Mouse (Mus musculus): ENCODE data around the gene Shc1. TPM values are rescaled to one million over a fixed set of nuclear protein-coding genes. Genes with fewer than 3 reads are reported as not detected.
A peak's percentile ranks its signal among the peaks of the same experiment; 100 is the strongest.

Gene Shc1
- polyA plus RNA-seq, 3 experiments from 2014 or later, result 31.2 to 34.1 (median 33.7) TPM

DNA sequence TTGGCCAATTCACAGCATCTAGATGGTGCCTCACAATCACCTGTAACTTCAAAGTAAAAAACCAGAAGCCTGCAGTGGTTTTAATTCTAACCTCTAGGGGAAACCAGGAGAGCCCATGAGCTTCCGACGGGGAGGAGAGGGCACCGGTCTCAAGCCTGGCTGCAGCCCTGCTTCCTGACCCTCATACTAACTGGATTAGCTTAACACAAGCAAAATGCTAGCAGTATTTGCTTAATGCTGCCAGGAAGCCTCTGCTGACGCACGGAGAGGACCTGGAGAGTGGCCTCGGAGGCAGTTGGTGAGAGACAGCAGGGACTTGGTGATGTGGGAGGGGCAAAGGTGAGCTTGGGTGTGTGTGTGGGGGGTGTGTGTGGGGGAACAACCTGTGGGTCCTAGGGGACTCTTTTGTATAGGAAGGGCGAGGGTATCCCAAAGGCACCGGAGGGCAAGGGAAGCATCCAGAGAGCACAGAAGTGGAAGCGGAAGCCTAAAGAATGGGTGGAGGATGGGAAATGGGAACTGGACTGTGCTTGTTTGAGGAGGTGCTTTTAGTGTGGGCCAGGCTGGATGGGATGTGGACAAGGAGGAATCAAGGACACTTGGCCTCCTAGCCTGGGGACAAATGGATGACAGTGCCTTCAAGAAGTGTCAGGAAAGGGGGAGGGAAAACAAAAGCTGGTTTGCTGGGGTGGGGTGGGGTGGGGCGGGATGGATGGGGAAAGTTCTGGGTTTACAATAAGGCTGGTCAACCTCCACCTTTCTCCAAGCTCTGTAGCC lies 36.3 kb downstream of the Shc1 start, which contains the start of gene Pmvk:
Gene Pmvk, plus strand, starts transcription at position 141 of the 777 bp plus-strand sequence.
- no peak for ATAC-seq

DNA sequence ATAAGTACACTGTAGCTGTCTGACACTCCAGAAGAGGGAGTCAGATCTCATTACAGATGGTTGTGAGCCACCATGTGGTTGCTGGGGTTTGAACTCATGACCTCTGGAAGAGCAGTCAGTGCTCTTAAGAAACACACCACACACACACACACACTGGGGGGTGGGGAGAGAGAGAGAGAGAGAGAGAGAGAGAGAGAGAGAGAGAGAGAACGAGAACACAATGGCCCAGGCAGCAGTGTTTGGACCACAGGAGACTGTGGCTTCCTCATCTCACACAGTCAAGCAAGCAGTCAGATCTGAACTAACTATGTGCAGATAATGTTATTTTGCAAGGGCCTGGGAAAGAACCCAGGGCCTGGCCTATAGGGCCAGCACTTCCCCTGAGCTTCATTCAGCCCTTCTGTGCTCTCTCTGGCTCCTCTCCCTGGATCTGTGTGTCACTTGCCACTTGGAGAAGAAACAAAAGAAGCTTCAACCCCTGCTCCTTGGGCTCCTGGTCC lies 37.6 kb downstream of the Shc1 start:
- ATAC-seq, result no peak

DNA sequence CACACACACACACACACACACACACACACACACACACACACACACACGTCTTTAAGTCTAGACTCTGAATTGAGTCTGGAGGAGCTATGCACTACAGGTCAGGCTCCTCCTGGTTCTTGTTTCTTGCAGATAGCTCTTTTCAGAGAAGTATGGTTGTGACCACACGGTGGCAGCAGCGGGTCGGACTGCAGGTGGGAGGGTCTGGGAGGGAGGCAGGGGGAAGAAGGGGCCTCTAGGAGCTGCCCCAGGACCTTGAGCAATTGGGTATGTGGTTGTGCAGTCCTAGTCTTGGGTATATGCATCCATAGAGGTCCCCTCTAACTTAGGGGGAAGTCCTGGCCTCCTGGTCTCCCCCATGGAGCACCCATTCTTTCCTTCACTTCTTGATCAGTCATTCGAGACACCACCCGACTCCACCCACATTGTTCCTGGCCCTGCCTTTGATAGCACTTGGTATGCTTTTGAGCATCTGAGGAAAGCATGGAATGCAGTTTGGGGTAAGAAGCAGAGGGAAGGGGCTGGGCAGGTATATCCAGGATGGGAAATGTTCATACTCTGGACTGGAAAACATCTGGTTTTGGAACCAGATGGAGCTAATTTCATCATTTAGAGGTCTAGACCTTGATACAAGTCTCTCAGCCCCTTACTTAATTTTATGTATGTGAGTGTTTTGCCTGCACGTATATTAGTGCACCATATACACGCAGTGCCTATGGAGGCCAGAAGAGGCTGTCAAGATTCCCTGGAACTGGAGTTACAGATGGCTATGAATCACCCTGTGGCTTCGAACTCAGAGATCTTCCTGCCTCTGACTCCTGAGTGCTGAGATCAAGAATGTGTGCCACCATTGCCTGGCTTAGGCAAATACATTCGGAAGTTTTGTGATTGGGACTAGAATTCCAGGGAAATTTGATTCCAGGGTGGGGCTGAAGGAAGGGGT lies 38.8 kb downstream of the Shc1 start:
- ATAC-seq, result peak; percentile 31

DNA sequence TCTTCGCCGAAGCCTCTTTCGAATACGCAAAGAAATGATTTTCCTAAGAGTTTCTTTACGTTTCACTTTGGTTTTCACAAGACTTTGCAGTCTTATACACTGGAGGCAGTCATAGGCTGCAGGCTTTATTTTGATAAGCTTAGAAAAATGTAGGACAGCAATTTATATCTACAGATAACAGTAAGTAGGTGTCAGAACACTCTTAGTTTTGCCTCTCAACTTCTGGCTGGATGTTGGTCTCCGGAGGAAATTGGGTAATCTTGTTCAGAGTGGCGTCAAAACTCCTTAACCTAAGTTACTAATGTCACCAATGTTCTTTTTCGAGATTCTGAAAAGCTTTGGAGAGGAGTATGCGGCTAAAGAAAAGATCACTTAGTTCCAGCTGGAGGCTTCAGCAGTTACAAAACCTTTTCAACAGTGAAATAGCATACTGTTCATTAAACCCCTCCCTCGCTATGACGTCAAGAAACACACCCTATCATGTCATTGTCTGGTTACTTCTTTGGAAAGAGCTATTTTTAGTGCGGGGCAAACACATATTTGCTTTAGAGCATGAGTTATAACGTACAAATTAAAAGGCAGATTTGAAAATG lies 40.2 kb downstream of the Shc1 start:
- peak; percentile 80 for ATAC-seq

DNA sequence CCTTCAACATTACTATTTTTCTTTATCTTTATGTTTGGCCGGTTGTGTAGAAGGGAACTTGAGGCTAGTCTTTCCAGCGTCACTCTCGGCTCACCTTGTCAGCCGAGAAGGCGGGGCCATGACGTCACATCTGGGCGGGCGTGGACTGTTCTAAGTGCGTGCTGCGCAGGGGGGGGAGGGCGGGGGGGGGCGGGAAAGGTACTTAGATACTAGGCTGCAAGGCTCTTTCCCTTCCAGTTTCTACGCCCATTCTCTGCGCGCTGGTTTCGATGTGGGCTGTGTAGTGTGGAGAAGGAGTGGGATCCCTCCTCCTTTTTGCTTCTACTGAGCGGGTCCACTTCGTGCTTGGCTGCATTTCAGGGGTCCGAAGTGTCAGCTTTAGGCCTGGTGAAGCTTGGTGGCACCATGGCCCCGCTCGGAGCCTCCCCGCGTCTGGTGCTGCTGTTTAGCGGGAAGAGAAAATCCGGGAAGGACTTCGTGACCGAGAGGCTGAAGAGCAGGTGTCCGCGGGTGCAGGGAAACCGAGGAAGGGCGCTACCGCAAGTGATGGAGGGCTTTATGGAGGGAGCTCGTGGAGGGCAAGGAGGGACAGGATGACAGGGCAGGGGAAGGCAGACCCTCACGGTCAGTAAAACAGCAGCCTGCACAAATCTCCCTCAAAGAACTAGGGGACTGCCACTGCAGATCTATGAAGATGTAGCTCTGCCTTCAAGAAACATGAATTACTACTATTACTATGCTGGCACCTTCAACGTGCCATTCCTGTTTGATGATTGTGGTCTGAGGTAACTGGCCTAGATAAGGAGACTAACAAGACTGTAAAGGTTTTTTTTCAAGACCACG lies 40.9 kb downstream of the Shc1 start:
- peak; percentile 76 for ATAC-seq

DNA sequence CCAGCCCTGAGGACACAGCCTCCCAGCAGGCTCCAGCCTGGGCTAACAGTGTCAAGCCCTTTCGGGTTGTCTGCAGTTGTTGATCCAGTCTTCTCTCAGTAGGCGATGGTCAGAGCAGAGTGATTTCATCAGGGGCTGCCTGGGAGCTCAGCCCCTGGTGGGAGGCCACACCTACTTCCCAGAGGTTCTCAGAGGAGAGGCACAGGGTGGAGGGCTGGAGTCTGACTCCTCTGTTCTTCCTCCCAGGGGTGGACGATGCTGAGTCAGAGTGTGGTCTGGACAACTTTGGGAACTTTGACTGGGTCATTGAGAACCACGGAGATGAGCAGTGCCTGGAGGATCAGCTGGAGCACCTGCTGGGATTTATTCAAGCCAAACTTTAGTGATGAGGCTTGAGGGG lies 50.0 kb downstream of the Shc1 start:
- ATAC-seq, result no peak

DNA sequence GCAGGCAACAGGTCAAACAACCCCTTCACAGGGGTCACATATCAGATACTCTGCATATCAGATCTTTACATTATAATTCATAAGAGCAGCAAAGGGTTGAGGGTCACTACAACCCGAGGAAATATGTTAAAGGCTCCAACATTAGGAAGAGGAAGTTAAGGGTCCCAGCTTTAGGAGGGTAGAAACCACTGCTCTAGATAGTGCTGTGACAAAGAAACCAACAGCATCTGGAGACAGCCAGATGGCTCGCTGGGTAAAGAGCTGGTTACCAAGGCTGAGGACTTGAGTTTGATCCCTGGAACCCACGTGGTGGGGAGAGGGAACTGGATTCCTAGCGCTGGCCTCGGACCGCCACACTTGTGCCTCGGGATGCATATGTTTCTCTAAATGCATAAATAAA lies 54.0 kb downstream of the Shc1 start:
- ATAC-seq, result no peak

DNA sequence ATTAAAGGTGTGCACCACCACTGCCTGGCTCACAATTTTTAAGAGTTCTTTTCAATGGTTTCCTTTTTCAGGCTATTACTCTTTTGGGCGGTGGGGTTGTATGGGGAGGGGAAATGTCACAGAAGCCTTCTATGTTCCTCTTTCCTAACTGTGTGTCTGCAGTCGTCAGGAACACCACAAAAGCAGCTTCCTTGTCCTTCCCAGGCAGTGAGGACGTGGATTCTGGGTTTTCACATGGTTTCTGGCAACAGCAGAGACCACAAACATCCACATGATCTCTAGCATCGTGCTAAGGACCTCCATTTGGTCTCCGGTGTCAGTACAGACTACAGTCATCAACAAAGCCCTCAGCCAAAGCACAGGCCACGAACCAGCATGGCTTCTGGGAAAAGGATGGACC lies 55.6 kb downstream of the Shc1 start:
- ATAC-seq, result no peak

DNA sequence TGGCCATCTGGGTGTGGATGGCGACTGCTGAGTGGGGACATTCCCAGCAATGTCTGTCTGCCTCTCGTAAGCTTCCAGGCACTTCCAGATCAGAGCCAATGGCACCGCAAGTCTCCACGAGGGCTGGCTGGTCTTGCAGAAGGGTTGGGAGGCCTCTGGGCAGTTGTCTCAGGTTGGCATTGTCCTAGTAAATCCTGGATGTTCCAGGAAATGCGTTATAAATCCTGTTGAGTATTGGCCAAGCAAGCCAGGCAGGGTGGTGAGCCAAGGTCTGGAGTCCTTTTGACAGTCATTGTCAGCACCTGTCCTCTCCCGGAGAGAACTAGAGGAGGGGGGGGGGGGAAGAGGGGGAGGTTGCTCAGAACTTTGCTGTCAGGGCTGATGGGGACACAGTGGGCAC lies 60.8 kb downstream of the Shc1 start:
- ATAC-seq, result no peak

Other genes starting within 250 kb of the Shc1 start
- gene Scamp3, start 241.0 kb upstream of the Shc1 start, polyA plus RNA-seq (2017; shearing (Covaris generic)), result 100 to 1,000 TPM; 168 to 216 (median 185) TPM
- gene Fam189b, start 235.3 kb upstream of the Shc1 start, polyA plus RNA-seq (2017; shearing (Covaris generic)), result 100 to 1,000 TPM; 132 to 223 (median 213) TPM
- gene Gba, start 215.5 kb upstream of the Shc1 start, polyA plus RNA-seq (2017; shearing (Covaris generic)), result 10 to 100 TPM; 63.7 to 86.1 (median 85.1) TPM
- 1 to 10 TPM in 2 of 3 experiments, under 1 TPM in 1; 0.48 to 3.3 (median 2.7) TPM for gene Thbs3, start 203.3 kb upstream of the Shc1 start, polyA plus RNA-seq (2017; shearing (Covaris generic))
- gene Mtx1, start 191.4 kb upstream of the Shc1 start, polyA plus RNA-seq (2017; shearing (Covaris generic)), result 100 to 1,000 TPM in 1 of 3 experiments, 10 to 100 TPM in 2; 77.7 to 112 (median 94.3) TPM
- gene Muc1, start 189.4 kb upstream of the Shc1 start, polyA plus RNA-seq (2017; shearing (Covaris generic)), result 1 to 10 TPM; 1.6 to 2.5 (median 1.8) TPM
- gene Krtcap2, start 172.5 kb upstream of the Shc1 start, polyA plus RNA-seq (2017; shearing (Covaris generic)), result 100 to 1,000 TPM; 271 to 458 (median 303) TPM
- 1 to 10 TPM; 2.6 to 5.5 (median 3.4) TPM for gene Trim46, start 172.1 kb upstream of the Shc1 start, polyA plus RNA-seq (2017; shearing (Covaris generic))
- gene Dpm3, start 159.1 kb upstream of the Shc1 start, polyA plus RNA-seq (2017; shearing (Covaris generic)), result 100 to 1,000 TPM; 115 to 155 (median 137) TPM
- 100 to 1,000 TPM; 152 to 315 (median 248) TPM for gene Slc50a1, start 147.9 kb upstream of the Shc1 start, polyA plus RNA-seq (2017; shearing (Covaris generic))
- not detected for gene Efna1, start 137.3 kb upstream of the Shc1 start, polyA plus RNA-seq (2017; shearing (Covaris generic))
- not detected for gene Efna3, start 95.5 kb upstream of the Shc1 start, polyA plus RNA-seq (2017; shearing (Covaris generic))
- under 1 TPM in 2 of 3 experiments, not detected in 1; 0.49 to 0.59 TPM for gene Efna4, start 80.4 kb upstream of the Shc1 start, polyA plus RNA-seq (2017; shearing (Covaris generic))
- 10 to 100 TPM in 2 of 3 experiments, 1 to 10 TPM in 1; 6.8 to 11.1 (median 10.8) TPM for gene Adam15, start 68.4 kb upstream of the Shc1 start, polyA plus RNA-seq (2017; shearing (Covaris generic))
- gene Dcst2, start 56.5 kb upstream of the Shc1 start, polyA plus RNA-seq (2017; shearing (Covaris generic)), result under 1 TPM in 2 of 3 experiments, not detected in 1; 0.20 to 0.54 TPM
- gene Dcst1, start 53.2 kb upstream of the Shc1 start, polyA plus RNA-seq (2017; shearing (Covaris generic)), result under 1 TPM; 0.40 to 0.88 (median 0.71) TPM
- 10 to 100 TPM; 11.1 to 16.2 (median 11.4) TPM for gene Zbtb7b, start 23.7 kb upstream of the Shc1 start, polyA plus RNA-seq (2017; shearing (Covaris generic))
- gene Lenep, start 15.7 kb upstream of the Shc1 start, polyA plus RNA-seq (2017; shearing (Covaris generic)), result under 1 TPM in 1 of 3 experiments, not detected in 2; 0.38 TPM
- gene Flad1, start 6.6 kb upstream of the Shc1 start, polyA plus RNA-seq (2017; shearing (Covaris generic)), result 10 to 100 TPM; 43.1 to 63.7 (median 57.5) TPM
- gene Cks1b, start 60 bp upstream of the Shc1 start, polyA plus RNA-seq (2017; shearing (Covaris generic)), result 100 to 1,000 TPM in 1 of 3 experiments, 10 to 100 TPM in 2; 23.3 to 176 (median 34.8) TPM
- gene Pygo2, start 11.8 kb downstream of the Shc1 start, polyA plus RNA-seq (2017; shearing (Covaris generic)), result 1 to 10 TPM; 9.0 to 9.6 (median 9.5) TPM
- gene Pbxip1, start 18.3 kb downstream of the Shc1 start, polyA plus RNA-seq (2017; shearing (Covaris generic)), result 10 to 100 TPM; 41.1 to 46.1 (median 42.2) TPM
- 10 to 100 TPM; 34.8 to 40.5 (median 39.0) TPM for gene Pmvk, start 36.1 kb downstream of the Shc1 start, polyA plus RNA-seq (2017; shearing (Covaris generic))
- not detected for gene Kcnn3, start 101.7 kb downstream of the Shc1 start, polyA plus RNA-seq (2017; shearing (Covaris generic))

Measured in inflammation-experienced regulatory T-cells, adult 6 months (primary cell).